Mouse (Mus musculus) liver, embryonic 11.5 days (tissue): ENCODE measurements around the gene Txndc9. TPM values are rescaled to one million over a fixed set of nuclear protein-coding genes. Genes with fewer than 3 reads are reported as not detected.

Experiments used
- polyA plus RNA-seq: library from polyadenylated mRNA; unstranded; fragments of >200 nt; fragmentation: Nextera tagmentation; extraction: Ambion mirVana; gene quantifications from 2 replicates; pipeline ENCODE4 v1.2.1, GENCODE M21; 2014

Txndc9 gene
- polyA plus RNA-seq, 1 experiment from 2014 or later, result 105 TPM

Other genes with a start within 250 kb of the Txndc9 start
- gene Tsga10, start 131.5 kb downstream of the Txndc9 start, polyA plus RNA-seq, result 2.9 and 3.3 TPM in 2 replicates
- 9.6 and 11.3 TPM in 2 replicates for gene Lipt1, start 126.2 kb downstream of the Txndc9 start, polyA plus RNA-seq
- gene Mitd1, start 107.5 kb downstream of the Txndc9 start, polyA plus RNA-seq, result 36.3 and 37.7 TPM in 2 replicates
- gene Mrpl30, start 107.4 kb downstream of the Txndc9 start, polyA plus RNA-seq, result 288 and 300 TPM in 2 replicates
- not detected in 2 replicates for gene Lyg2, start 81.4 kb downstream of the Txndc9 start, polyA plus RNA-seq
- gene Lyg1, start 40.1 kb downstream of the Txndc9 start, polyA plus RNA-seq, result not detected in 2 replicates
- gene Eif5b, start 117 bp upstream of the Txndc9 start, polyA plus RNA-seq, result 35.0 and 40.1 TPM in 2 replicates
- 31.2 and 32.2 TPM in 2 replicates for gene Rev1, start 131.9 kb upstream of the Txndc9 start, polyA plus RNA-seq